Mouse (Mus musculus): ENCODE measurements at regions not wholly inside any gene's neighbourhood (a gene's known extent, or its start where the extent isn't known, plus 50 kb on each side); places are given as distances from the start of the nearest gene placed in this dataset.

- H3K27me3 ChIP-seq (ENCODE audit: control insufficient read depth in 1 of 2, insufficient read depth in 2 of 2, low read length in 2 of 2): no peaks in the 10 kb centered on the region
- no peak overlapping the region for H3K27ac ChIP-seq (ENCODE audit: control insufficient read depth, low read depth, low read length)
- no peaks in the 10 kb centered on the region for H3K9me3 ChIP-seq (replicated peaks; ENCODE audit: insufficient read depth, low read length)
These were observed 213.2 kb downstream of the Maf start for GRCm38 (mm10) chr8:115494353-115494752.

GRCm38 (mm10) chr8:115486904-115487303, 220.7 kb downstream of the Maf start:
- H3K79me2 ChIP-seq (ENCODE audit: control insufficient read depth, insufficient read depth, low read length, poor library complexity): no peaks in the 10 kb centered on the region
- DNase-seq (ENCODE audit: low read depth, low spot score): no peak
- TF ChIP-seq NRF1 (IDR thresholded peaks at IDR 0.05; ENCODE audit: insufficient read depth, low read depth, low read length, poor library complexity, severe bottlenecking): no peak
- TF ChIP-seq HCFC1 (IDR thresholded peaks at IDR 0.05; ENCODE audit: low read depth, low read length): no peak
- no peak for TF ChIP-seq ELF1 (IDR thresholded peaks at IDR 0.05; ENCODE audit: low read depth, low read length)
- TF ChIP-seq BHLHE40 (IDR thresholded peaks at IDR 0.05; ENCODE audit: borderline replicate concordance, low read depth, low read length): no peak
- TF ChIP-seq MXI1 (IDR thresholded peaks at IDR 0.05; ENCODE audit: low read depth, low read length): no peak
- TF ChIP-seq CHD1 (IDR thresholded peaks at IDR 0.05; ENCODE audit: low read depth, low read length): no peak
- TF ChIP-seq SMC3 (IDR thresholded peaks at IDR 0.05; ENCODE audit: low read depth, low read length): no peak
- no peak for TF ChIP-seq RAD21 (IDR thresholded peaks at IDR 0.05; ENCODE audit: low read depth, low read length)
- TF ChIP-seq RCOR1 (IDR thresholded peaks at IDR 0.05; ENCODE audit: low read depth, low read length): no peak
- no peak for TF ChIP-seq ZC3H11A (IDR thresholded peaks at IDR 0.05; ENCODE audit: low read depth, low read length)
- TF ChIP-seq CTCF (IDR thresholded peaks at IDR 0.05 in 2 of 3, conservative IDR thresholded peaks at IDR 0.05 in 1 of 3; ENCODE audit: control insufficient read depth in 1 of 3, insufficient read depth in 1 of 3, low read depth in 2 of 3, low read length in 3 of 3, poor library complexity in 1 of 3, severe bottlenecking in 1 of 3): no peak
- no peak for TF ChIP-seq SIN3A (IDR thresholded peaks at IDR 0.05; ENCODE audit: low read length)
- TF ChIP-seq USF1 (IDR thresholded peaks at IDR 0.05; ENCODE audit: low read depth, low read length): no peak
- no peak for TF ChIP-seq MYB (IDR thresholded peaks at IDR 0.05; ENCODE audit: low read depth, low read length)
- TF ChIP-seq MAFK (IDR thresholded peaks at IDR 0.05; ENCODE audit: borderline replicate concordance, low read depth, low read length): no peak
- no peak for TF ChIP-seq MYC (IDR thresholded peaks at IDR 0.05; ENCODE audit: low read depth, low read length)
- TF ChIP-seq USF2 (IDR thresholded peaks at IDR 0.05; ENCODE audit: borderline replicate concordance in 1 of 2, insufficient read depth in 1 of 2, low read depth in 1 of 2, low read length in 2 of 2): no peak
- TF ChIP-seq TCF12 (IDR thresholded peaks at IDR 0.05; ENCODE audit: low read depth, low read length): no peak
- TF ChIP-seq MAX (IDR thresholded peaks at IDR 0.05; ENCODE audit: low read length): no peak
- no peak for TF ChIP-seq POLR2AphosphoS2 (IDR thresholded peaks at IDR 0.05; ENCODE audit: low read length)
- no peak overlapping the region for H3K9ac ChIP-seq (ENCODE audit: control insufficient read depth, low read depth, low read length, poor library complexity, severe bottlenecking)
- H3K36me3 ChIP-seq (ENCODE audit: control insufficient read depth in 1 of 2, insufficient read depth in 2 of 2, low read length in 2 of 2): no peaks in the 10 kb centered on the region
- no peak overlapping the region for H3K27ac ChIP-seq (ENCODE audit: control insufficient read depth, low read depth, low read length)
- H3K9me3 ChIP-seq (replicated peaks; ENCODE audit: insufficient read depth, low read length): no peaks in the 10 kb centered on the region
- no peak overlapping the region for H3K4me3 ChIP-seq (ENCODE audit: control insufficient read depth in 1 of 2, insufficient read depth in 1 of 2, low read depth in 2 of 2, low read length in 2 of 2)
- H3K4me1 ChIP-seq (ENCODE audit: control insufficient read depth in 1 of 2, insufficient read depth in 2 of 2, low read length in 2 of 2): no peaks in the 10 kb centered on the region
- no peaks in the 10 kb centered on the region for H3K27me3 ChIP-seq (ENCODE audit: control insufficient read depth in 1 of 2, insufficient read depth in 2 of 2, low read length in 2 of 2)

More at GRCm38 (mm10) chr8:115494353-115494752, 213.2 kb downstream of the Maf start:
- DNase-seq (ENCODE audit: low read depth, low spot score): no peak
- Histone ChIP-seq H3K36me3 (ENCODE audit: control insufficient read depth in 1 of 2, insufficient read depth in 2 of 2, low read length in 2 of 2) (no peaks in the 10 kb centered on the region), H3K4me1 (ENCODE audit: control insufficient read depth in 1 of 2, insufficient read depth in 2 of 2, low read length in 2 of 2) (no peaks in the 10 kb centered on the region), H3K9ac (ENCODE audit: control insufficient read depth, low read depth, low read length, poor library complexity, severe bottlenecking) (no peak overlapping the region), H3K79me2 (ENCODE audit: control insufficient read depth, insufficient read depth, low read length, poor library complexity) (no peaks in the 10 kb centered on the region), H3K4me3 (ENCODE audit: control insufficient read depth in 1 of 2, insufficient read depth in 1 of 2, low read depth in 2 of 2, low read length in 2 of 2) (no peak overlapping the region)
- TF ChIP-seq USF1 (IDR thresholded peaks at IDR 0.05; ENCODE audit: low read depth, low read length) (no peak), USF2 (IDR thresholded peaks at IDR 0.05; ENCODE audit: borderline replicate concordance in 1 of 2, insufficient read depth in 1 of 2, low read depth in 1 of 2, low read length in 2 of 2) (no peak), MXI1 (IDR thresholded peaks at IDR 0.05; ENCODE audit: low read depth, low read length) (no peak), MEF2A (IDR thresholded peaks at IDR 0.05; ENCODE audit: extremely low read depth, insufficient replicate concordance, low read depth, low read length, poor library complexity, severe bottlenecking) (no peak), ZKSCAN1 (IDR thresholded peaks at IDR 0.05; ENCODE audit: low read depth, low read length) (no peak), KAT2A (conservative IDR thresholded peaks at IDR 0.05; ENCODE audit: low read depth, low read length) (no peak), MYC (IDR thresholded peaks at IDR 0.05; ENCODE audit: low read depth, low read length) (no peak), GATA1 (IDR thresholded peaks at IDR 0.05; ENCODE audit: low read depth, low read length) (no peak), ELF1 (IDR thresholded peaks at IDR 0.05; ENCODE audit: low read depth, low read length) (no peak), HCFC1 (IDR thresholded peaks at IDR 0.05; ENCODE audit: low read depth, low read length) (no peak), JUND (IDR thresholded peaks at IDR 0.05; ENCODE audit: low read depth, low read length) (no peak), POLR2AphosphoS2 (IDR thresholded peaks at IDR 0.05; ENCODE audit: low read length) (no peak), CTCF (IDR thresholded peaks at IDR 0.05 in 2 of 3, conservative IDR thresholded peaks at IDR 0.05 in 1 of 3; ENCODE audit: control insufficient read depth in 1 of 3, insufficient read depth in 1 of 3, low read depth in 2 of 3, low read length in 3 of 3, poor library complexity in 1 of 3, severe bottlenecking in 1 of 3) (no peak), EP300 (IDR thresholded peaks at IDR 0.05; ENCODE audit: low read depth in 1 of 2, low read length in 2 of 2) (no peak)

Data from MEL (cell line).